Mouse (Mus musculus): ENCODE measurements at regions not wholly inside any gene's neighbourhood (a gene's known extent, or its start where the extent isn't known, plus 50 kb on each side); places are given as distances from the start of the nearest gene placed in this dataset.

- TF ChIP-seq CTCF (IDR thresholded peaks at IDR 0.05; ENCODE audit: control insufficient read depth, insufficient read depth, low read length) (no peak), POLR2A (IDR thresholded peaks at IDR 0.05; ENCODE audit: borderline replicate concordance, control insufficient read depth, low read depth, low read length) (no peak)
Measured at GRCm38 (mm10) chr16:58013557-58013956, 259.0 kb upstream of the Col8a1 start.
